Mouse (Mus musculus) MEL (cell line): ENCODE results near the gene Gm49601. TPM values are rescaled to one million over a fixed set of nuclear protein-coding genes. Genes with fewer than 3 reads are reported as not detected.

Experiments
- DNase-seq: peaks from one replicate; pipeline ENCODE4 v3.0.0; 2011; ENCODE audit warnings: low read depth, low spot score
- H3K27ac ChIP-seq: 2 replicates; pipeline ENCODE4 v1.5.1; 2012; ENCODE audit warnings: low read depth, mild to moderate bottlenecking, control low read depth, low read length, moderate library complexity; ENCODE audit not compliant: control insufficient read depth
- H3K27me3 ChIP-seq, 2 experiments: fragments of 150-350 bp in 1 of 2; sonication (generic) in 1 of 2; 2 replicates each; pipeline ENCODE4 v1.6.1; 2012; ENCODE audit warnings: low read length in 2 of 2, mild to moderate bottlenecking in 2 of 2, improper control_type of control experiment in 1 of 2, moderate library complexity in 1 of 2; ENCODE audit not compliant: insufficient read depth in 2 of 2, control insufficient read depth in 1 of 2
- H3K36me3 ChIP-seq, 2 experiments: 2 replicates each; pipeline ENCODE4 v1.6.1; 2012 to 2014; ENCODE audit warnings: low read length in 2 of 2, improper control_type of control experiment in 1 of 2, inconsistent platforms in 1 of 2, mild to moderate bottlenecking in 1 of 2; ENCODE audit not compliant: insufficient read depth in 2 of 2, control insufficient read depth in 1 of 2
- H3K4me1 ChIP-seq, 2 experiments: fragments of 150-350 bp in 1 of 2; sonication (generic) in 1 of 2; 2 replicates each; pipeline ENCODE4 v1.6.1; 2012; ENCODE audit warnings: low read length in 2 of 2, improper control_type of control experiment in 1 of 2, mild to moderate bottlenecking in 1 of 2; ENCODE audit not compliant: insufficient read depth in 2 of 2, control insufficient read depth in 1 of 2
- H3K4me3 ChIP-seq, 2 experiments: fragments of 150-350 bp in 1 of 2; sonication (generic) in 1 of 2; 2 replicates each; pipeline ENCODE4 v1.5.1; 2012; ENCODE audit warnings: low read depth in 2 of 2, low read length in 2 of 2, mild to moderate bottlenecking in 2 of 2, moderate library complexity in 2 of 2, control low read depth in 1 of 2, improper control_type of control experiment in 1 of 2; ENCODE audit not compliant: control insufficient read depth in 1 of 2, insufficient read depth in 1 of 2
- H3K79me2 ChIP-seq: 2 replicates; pipeline ENCODE4 v1.6.1; 2012; ENCODE audit warnings: mild to moderate bottlenecking, low read length, moderate library complexity; ENCODE audit not compliant: control insufficient read depth, poor library complexity, insufficient read depth
- H3K9ac ChIP-seq: 2 replicates; pipeline ENCODE4 v1.6.1; 2012; ENCODE audit warnings: low read depth, mild to moderate bottlenecking, control low read depth, low read length, moderate library complexity; ENCODE audit not compliant: control insufficient read depth, poor library complexity, severe bottlenecking
- H3K9me3 ChIP-seq: fragments of 150-350 bp; sonication (generic); replicated peaks from 2 replicates; pipeline ENCODE4 v1.6.1; 2012; ENCODE audit warnings: mild to moderate bottlenecking, low read length, improper control_type of control experiment, moderate library complexity; ENCODE audit not compliant: insufficient read depth
- E2F4 ChIP-seq: IDR thresholded peaks from 2 replicates; pipeline ENCODE4 v1.6.1; 2011; ENCODE audit warnings: low read depth, low read length, improper control_type of control experiment, borderline replicate concordance
- ETS1 ChIP-seq: IDR thresholded peaks from 2 replicates; pipeline ENCODE4 v1.6.1; 2012; ENCODE audit warnings: low read depth, mild to moderate bottlenecking, inconsistent platforms, low read length, improper control_type of control experiment, moderate library complexity
- GATA1 ChIP-seq: IDR thresholded peaks from 2 replicates; pipeline ENCODE4 v1.6.1; 2011; ENCODE audit warnings: low read depth, low read length, improper control_type of control experiment
- JUND ChIP-seq: IDR thresholded peaks from 2 replicates; pipeline ENCODE4 v1.6.1; 2011; ENCODE audit warnings: low read depth, mild to moderate bottlenecking, improper control_type of control experiment, low read length
- KAT2A ChIP-seq: conservative IDR thresholded peaks from 2 replicates; pipeline ENCODE4 v1.6.1; 2012; ENCODE audit warnings: low read depth, low read length, improper control_type of control experiment, inconsistent platforms
- MAX ChIP-seq: IDR thresholded peaks from 2 replicates; pipeline ENCODE4 v1.6.1; 2011; ENCODE audit warnings: low read length, improper control_type of control experiment
- MAZ ChIP-seq: IDR thresholded peaks from 2 replicates; pipeline ENCODE4 v1.6.1; 2012; ENCODE audit warnings: low read depth, mild to moderate bottlenecking, inconsistent platforms, low read length, improper control_type of control experiment
- MEF2A ChIP-seq: IDR thresholded peaks from 2 replicates; pipeline ENCODE4 v1.6.1; 2014; ENCODE audit warnings: low read depth, mild to moderate bottlenecking, inconsistent platforms, low read length, improper control_type of control experiment; ENCODE audit not compliant: poor library complexity, insufficient replicate concordance, severe bottlenecking; ENCODE audit errors: extremely low read depth
- MXI1 ChIP-seq: IDR thresholded peaks from 2 replicates; pipeline ENCODE4 v1.6.1; 2011; ENCODE audit warnings: mild to moderate bottlenecking, low read depth, low read length, improper control_type of control experiment
- MYC ChIP-seq: IDR thresholded peaks from 2 replicates; pipeline ENCODE4 v1.6.1; 2011; ENCODE audit warnings: low read depth, mild to moderate bottlenecking, low read length, improper control_type of control experiment, moderate library complexity
- NELFE ChIP-seq: IDR thresholded peaks from 2 replicates; pipeline ENCODE4 v1.6.1; 2011; ENCODE audit warnings: low read depth, low read length, improper control_type of control experiment
- NRF1 ChIP-seq: IDR thresholded peaks from 2 replicates; pipeline ENCODE4 v1.6.1; 2014; ENCODE audit warnings: low read depth, mild to moderate bottlenecking, inconsistent platforms, low read length, improper control_type of control experiment, moderate library complexity; ENCODE audit not compliant: poor library complexity, insufficient read depth, severe bottlenecking
- POLR2A ChIP-seq, 2 experiments: IDR thresholded peaks; 2 replicates each; pipeline ENCODE4 v1.6.1; 2011 to 2012; ENCODE audit warnings: low read length in 2 of 2, mild to moderate bottlenecking in 2 of 2, control low read depth in 1 of 2, improper control_type of control experiment in 1 of 2, low read depth in 1 of 2, moderate library complexity in 1 of 2; ENCODE audit not compliant: control insufficient read depth in 1 of 2, insufficient read depth in 1 of 2, poor library complexity in 1 of 2
- POLR2AphosphoS2 ChIP-seq: IDR thresholded peaks from 2 replicates; pipeline ENCODE4 v1.6.1; 2011; ENCODE audit warnings: low read length, improper control_type of control experiment
- POLR2AphosphoS5 ChIP-seq: IDR thresholded peaks from 2 replicates; pipeline ENCODE4 v1.6.1; 2012; ENCODE audit warnings: low read depth, borderline replicate concordance, mild to moderate bottlenecking, inconsistent platforms, low read length, moderate library complexity, mixed read lengths
- RCOR1 ChIP-seq: IDR thresholded peaks from 2 replicates; pipeline ENCODE4 v1.6.1; 2012; ENCODE audit warnings: low read depth, mild to moderate bottlenecking, inconsistent platforms, low read length, improper control_type of control experiment
- SIN3A ChIP-seq: IDR thresholded peaks from 2 replicates; pipeline ENCODE4 v1.6.1; 2012; ENCODE audit warnings: low read length, improper control_type of control experiment, inconsistent platforms
- SMC3 ChIP-seq: IDR thresholded peaks from 2 replicates; pipeline ENCODE4 v1.6.1; 2011; ENCODE audit warnings: low read depth, low read length, improper control_type of control experiment
- TAL1 ChIP-seq: IDR thresholded peaks from 2 replicates; pipeline ENCODE4 v1.6.1; 2012; ENCODE audit warnings: mild to moderate bottlenecking, inconsistent platforms, low read length, moderate library complexity, mixed read lengths
- TBP ChIP-seq: IDR thresholded peaks from 2 replicates; pipeline ENCODE4 v1.8.0; 2011; ENCODE audit warnings: low read depth, low read length, improper control_type of control experiment
- TCF12 ChIP-seq: IDR thresholded peaks from 2 replicates; pipeline ENCODE4 v1.6.1; 2014; ENCODE audit warnings: low read depth, mild to moderate bottlenecking, inconsistent platforms, low read length, improper control_type of control experiment, moderate library complexity
- UBTF ChIP-seq: IDR thresholded peaks from 2 replicates; pipeline ENCODE4 v1.6.1; 2012; ENCODE audit warnings: low read depth, mild to moderate bottlenecking, inconsistent platforms, low read length, improper control_type of control experiment, moderate library complexity, borderline replicate concordance; ENCODE audit not compliant: insufficient read depth
- ZKSCAN1 ChIP-seq: IDR thresholded peaks from 2 replicates; pipeline ENCODE4 v1.6.1; 2012; ENCODE audit warnings: low read depth, mild to moderate bottlenecking, inconsistent platforms, low read length, improper control_type of control experiment, moderate library complexity
- ZMIZ1 ChIP-seq: IDR thresholded peaks from 2 replicates; pipeline ENCODE4 v1.6.1; 2012; ENCODE audit warnings: low read depth, mild to moderate bottlenecking, inconsistent platforms, low read length, improper control_type of control experiment, moderate library complexity
- polyA plus RNA-seq, 2 experiments: library from polyadenylated mRNA; stranded (reverse) in 1 of 2; unstranded in 1 of 2; fragments of >175 nt in 1 of 2; fragments of >200 nt in 1 of 2; gene quantifications; 2 replicates each; pipeline versions ENCODE4 v1.2.1 to v1.2.4; 2012; ENCODE audit warnings: low replicate concordance in 2 of 2, low read depth in 1 of 2; ENCODE audit not compliant: insufficient read length in 2 of 2, insufficient read depth in 1 of 2, missing spikeins in 1 of 2
- total RNA-seq: library from RNA; depleted of rRNA; stranded (reverse); fragments of 300-350 nt; gene quantifications from 2 replicates; pipeline ENCODE4 v1.2.3, GENCODE M21; 2012

The Gm49601 gene
- total and polyA plus RNA-seq, 3 experiments: 1.5 to 4.6 TPM; not detected in 1

DNA sequence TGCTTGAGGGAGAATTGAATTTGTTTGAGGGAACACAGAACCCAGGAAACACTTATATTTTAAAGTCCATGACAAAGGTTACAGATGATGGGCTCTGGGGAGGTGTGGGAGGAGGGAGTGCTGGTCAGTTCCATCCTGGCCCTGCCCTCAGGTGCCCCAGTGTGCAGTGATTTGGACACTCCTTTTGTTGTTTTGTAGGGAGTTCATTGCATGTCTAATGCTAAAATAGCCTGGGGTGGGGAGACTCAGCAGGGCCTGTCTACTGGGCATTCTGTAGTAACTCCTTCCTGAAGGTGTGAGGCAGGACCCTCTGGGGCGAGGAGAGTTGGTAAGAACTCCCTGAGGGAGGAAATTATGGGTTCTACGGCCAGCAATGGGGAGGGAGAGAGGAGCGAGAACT, 10.6 kb upstream of the Gm49601 start:
- DNase-seq: no peak
- Histone ChIP-seq H3K36me3 (no peaks in the 10 kb centered on the region), H3K27ac (no peak overlapping the region), H3K9ac (no peak overlapping the region), H3K4me3 (no peak overlapping the region), H3K79me2 (no peaks in the 10 kb centered on the region), H3K4me1 (no peaks in the 10 kb centered on the region), H3K27me3 (peaks cover 3 to 5% of the 10 kb centered on the region in 2 experiments), H3K9me3 (no peaks in the 10 kb centered on the region)
- TF ChIP-seq KAT2A: no peak
- no peak for TF ChIP-seq TAL1
- TF ChIP-seq SIN3A: no peak
- no peak for TF ChIP-seq TCF12
- no peak for TF ChIP-seq POLR2AphosphoS5
- no peak for TF ChIP-seq SMC3
- no peak for TF ChIP-seq ZKSCAN1
- no peak for TF ChIP-seq ZMIZ1
- no peak for TF ChIP-seq MXI1
- TF ChIP-seq RCOR1: no peak
- no peak for TF ChIP-seq UBTF
- TF ChIP-seq MAZ: no peak
- TF ChIP-seq GATA1: no peak
- no peak for TF ChIP-seq NELFE

DNA sequence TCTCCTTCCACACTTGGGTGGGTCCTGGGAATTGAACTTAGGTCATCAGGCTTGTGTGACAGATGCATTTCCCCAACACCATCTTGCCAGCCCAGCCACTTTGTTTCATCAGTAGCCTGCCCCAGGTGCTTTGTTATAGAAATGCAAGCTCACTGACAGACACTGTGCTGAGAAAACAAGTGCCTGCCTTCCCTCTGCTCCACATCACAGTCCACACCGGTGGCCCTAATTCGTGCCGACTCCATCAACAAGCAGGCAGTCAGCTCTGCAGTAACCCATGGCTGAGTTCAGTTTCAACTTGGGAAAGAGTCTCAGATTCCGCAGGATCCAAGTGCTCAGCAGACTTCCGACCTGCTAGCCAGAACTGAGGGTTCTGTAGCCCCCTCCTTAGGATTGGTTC, 10.2 kb upstream of the Gm49601 start:
- H3K36me3 ChIP-seq: no peaks in the 10 kb centered on the region
- TF ChIP-seq RCOR1: no peak
- no peak for TF ChIP-seq ETS1
- TF ChIP-seq ZMIZ1: no peak
- no peak for TF ChIP-seq MYC
- TF ChIP-seq MAX: no peak
- no peak for TF ChIP-seq TBP
- no peak for TF ChIP-seq JUND
- no peak for TF ChIP-seq NRF1
- TF ChIP-seq POLR2AphosphoS5: no peak
- no peak for TF ChIP-seq MEF2A
- TF ChIP-seq POLR2AphosphoS2: no peak
- no peak for TF ChIP-seq E2F4
- no peak for TF ChIP-seq TAL1
- no peak for TF ChIP-seq POLR2A (IDR thresholded peaks at IDR 0.05; ENCODE audit: control insufficient read depth in 1 of 2, insufficient read depth in 1 of 2, low read depth in 1 of 2, low read length in 2 of 2, poor library complexity in 1 of 2)
- TF ChIP-seq TCF12: no peak
- no peaks in the 10 kb centered on the region for H3K4me1 ChIP-seq
- no peaks in the 10 kb centered on the region for H3K79me2 ChIP-seq
- no peak overlapping the region for H3K27ac ChIP-seq
- H3K9ac ChIP-seq: no peak overlapping the region
- no peak overlapping the region for H3K4me3 ChIP-seq
- DNase-seq: no peak
- peaks cover 3 to 5% of the 10 kb centered on the region in 2 experiments for H3K27me3 ChIP-seq
- no peaks in the 10 kb centered on the region for H3K9me3 ChIP-seq
